Mouse (Mus musculus): ENCODE measurements around the gene Rpgrip1l. TPM values are rescaled to one million over a fixed set of nuclear protein-coding genes. Genes with fewer than 3 reads are reported as not detected.

Rpgrip1l gene
- total RNA-seq, 2 experiments from 2014 or later, result 26.0 to 28.5 TPM

DNA sequence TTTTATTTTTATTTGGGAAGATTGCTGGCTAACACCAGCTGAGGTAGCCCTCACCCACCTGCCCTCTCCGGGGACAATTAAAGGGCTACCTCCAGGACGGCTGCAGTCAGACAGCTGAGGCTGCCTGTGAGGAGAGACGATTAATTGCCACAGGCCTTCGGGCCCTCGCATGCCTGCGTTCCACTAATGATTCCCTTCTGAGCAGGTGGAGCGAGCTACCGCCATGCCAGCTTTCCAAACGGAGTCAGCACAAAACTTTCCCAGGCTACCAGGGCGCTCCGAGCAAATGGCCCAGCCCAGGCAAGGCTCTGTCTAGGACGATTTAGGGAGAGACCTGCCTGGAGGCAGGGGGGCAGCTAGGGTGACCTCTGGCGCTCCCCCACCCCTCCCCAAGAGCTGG, 141.5 kb downstream of the Rpgrip1l start:
- DNase-seq (ENCODE audit: low spot score in 2 of 2), result no peak
- intact Hi-C loops (cut with DNase I), result no loop called here

DNA sequence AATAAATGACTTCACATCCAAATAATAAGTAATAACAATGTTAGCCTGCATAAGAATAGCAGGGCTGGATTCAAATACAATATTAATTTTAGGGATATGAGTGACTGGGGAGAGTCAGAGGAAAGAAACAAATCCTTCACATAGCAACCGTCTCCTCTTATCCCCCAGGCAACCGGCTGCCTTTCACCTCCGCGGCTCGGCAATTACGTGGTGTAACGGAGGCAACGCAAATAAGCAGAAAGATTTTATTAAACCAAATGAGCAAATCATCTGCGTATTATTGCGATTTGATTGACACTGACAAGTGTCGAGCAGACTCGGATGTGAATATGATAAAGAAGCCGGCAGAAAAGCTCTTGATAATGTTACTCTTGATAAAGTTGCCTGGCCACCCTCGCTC, 142.1 kb downstream of the Rpgrip1l start:
- DNase-seq (ENCODE audit: low spot score in 2 of 2), result peak in 1 of 2 experiments; percentile 35
- intact Hi-C loops (cut with DNase I), result no loop called here

- intact Hi-C loops (cut with DNase I), result no loop called here
- no peak for DNase-seq (ENCODE audit: low spot score in 2 of 2)
Observed at GRCm38 (mm10) chr8:91170152-91170551, 142.9 kb downstream of the Rpgrip1l start.

Other genes starting within 250 kb of the Rpgrip1l start
- gene Rbl2, start 243.2 kb downstream of the Rpgrip1l start, total RNA-seq (2021), result 10 to 100 TPM; 35.7 to 37.1 TPM
- 10 to 100 TPM; 97.3 to 99.2 TPM for gene Aktip, start 113.3 kb downstream of the Rpgrip1l start, total RNA-seq (2021)
- gene Fto, start 263 bp upstream of the Rpgrip1l start, total RNA-seq (2021), result 100 to 1,000 TPM; 143 TPM

Data from left cerebral cortex, postnatal 25 days (tissue).